Mouse (Mus musculus): ENCODE data around the gene She.

GRCm38 (mm10) chr3:89878456-89878855, 47.3 kb downstream of the She start:
- TF ChIP-seq POLR2A (IDR thresholded peaks at IDR 0.05; ENCODE audit: insufficient read depth, low read length): no peak
- TF ChIP-seq CTCF (IDR thresholded peaks at IDR 0.05; ENCODE audit: low read depth, low read length): no peak
- no peak for TF ChIP-seq EP300 (IDR thresholded peaks at IDR 0.05; ENCODE audit: insufficient read depth, low read depth, low read length)
